Mouse (Mus musculus): Measurements from ENCODE around the gene Prkab2. TPM values are rescaled to one million over a fixed set of nuclear protein-coding genes. Genes with fewer than 3 reads are reported as not detected.

Prkab2 gene
- total RNA-seq, 2 experiments from 2014 or later: 8.8 to 13.8 TPM

GRCm38 (mm10) chr3:97649022-97649421, 9.0 kb upstream of the Prkab2 start:
- DNase-seq (ENCODE audit: low spot score in 2 of 2): no peak

DNA sequence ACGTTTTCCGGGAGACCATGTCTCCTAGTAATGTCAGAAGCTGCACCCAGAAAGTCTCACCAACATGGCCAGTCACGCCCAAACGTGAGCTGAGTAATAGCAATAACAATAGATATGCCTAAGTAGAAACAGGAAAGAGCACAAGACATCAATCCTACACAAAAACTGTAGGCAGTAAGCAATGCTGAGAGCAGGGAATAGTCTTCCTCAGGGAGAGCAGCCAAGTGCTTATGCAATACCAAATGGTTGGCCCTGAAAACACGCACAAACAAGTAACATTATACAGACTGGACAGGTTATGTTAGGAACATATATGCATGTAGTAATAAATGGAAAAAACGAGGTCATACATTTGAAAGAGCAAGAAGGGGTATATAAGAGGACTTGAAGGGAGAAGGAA, 8.5 kb upstream of the Prkab2 start:
- no peak for DNase-seq (ENCODE audit: low spot score in 2 of 2)

DNA sequence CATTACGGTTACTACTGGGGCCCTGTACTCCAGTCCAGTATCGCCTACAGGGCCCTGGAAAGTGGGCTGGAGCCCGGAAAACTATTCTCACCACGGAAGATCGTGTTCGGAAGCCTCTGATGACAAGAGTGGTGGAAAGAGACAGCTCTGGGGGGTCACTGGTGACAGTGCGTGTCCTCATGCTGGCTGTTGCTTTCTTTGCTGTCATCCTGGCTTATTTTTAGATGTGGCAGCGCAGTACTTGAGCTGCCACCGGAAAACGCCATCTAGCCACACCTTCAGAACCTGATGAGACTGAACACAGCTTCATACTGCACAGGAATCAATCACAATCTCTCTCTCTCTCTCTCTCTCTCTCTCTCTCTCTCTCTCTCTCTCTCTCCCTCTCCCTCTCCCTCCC, 6.4 kb upstream of the Prkab2 start:
- no peak for DNase-seq (ENCODE audit: low spot score in 2 of 2)

GRCm38 (mm10) chr3:97653781-97654180, 4.2 kb upstream of the Prkab2 start:
- DNase-seq (ENCODE audit: low spot score in 2 of 2): no peak

DNA sequence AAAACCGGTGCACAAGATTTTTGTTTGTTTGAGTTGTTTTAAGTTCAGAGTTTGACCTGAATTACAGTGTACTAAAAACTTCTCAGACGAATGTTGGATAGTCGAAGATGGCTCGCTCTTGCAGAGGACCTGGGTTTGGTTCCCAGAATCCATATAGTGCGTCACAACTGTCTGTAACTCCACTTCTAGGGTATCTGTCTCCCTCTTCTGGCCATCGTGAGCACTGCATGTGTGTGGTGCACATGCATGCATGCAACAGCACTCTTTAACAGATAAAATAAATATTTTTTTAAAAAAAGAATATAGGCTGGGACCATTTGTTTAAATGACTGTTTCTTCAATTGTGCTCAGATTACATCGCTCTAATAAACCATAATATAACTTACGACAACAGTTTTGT, 3.1 kb upstream of the Prkab2 start:
- no peak for DNase-seq (ENCODE audit: low spot score in 2 of 2)

- DNase-seq (ENCODE audit: low spot score in 2 of 2): peak in 1 of 2 experiments; percentile 12
Measured at GRCm38 (mm10) chr3:97658426-97659193, 617 bp downstream of the Prkab2 start.

DNA sequence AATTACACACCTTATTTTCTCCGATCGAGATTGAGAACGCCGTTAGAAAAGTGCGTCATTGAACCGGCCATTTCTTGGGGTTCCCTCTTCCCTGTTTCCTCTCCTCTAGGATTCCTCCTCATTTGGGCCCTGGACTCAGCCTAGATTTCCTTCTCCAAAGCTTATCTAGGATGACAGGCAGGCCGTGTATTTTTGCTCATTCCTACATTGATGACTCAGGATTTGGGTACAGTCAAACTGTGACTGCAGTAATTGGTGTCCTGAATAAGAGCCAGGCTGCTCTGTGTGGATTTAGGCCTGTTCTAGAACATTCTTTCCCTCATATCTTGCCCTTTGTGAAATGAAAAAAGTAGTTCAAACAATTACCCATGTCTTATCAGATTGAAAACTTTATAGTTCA, 1.8 kb downstream of the Prkab2 start:
- no peak for DNase-seq (ENCODE audit: low spot score in 2 of 2)

DNA sequence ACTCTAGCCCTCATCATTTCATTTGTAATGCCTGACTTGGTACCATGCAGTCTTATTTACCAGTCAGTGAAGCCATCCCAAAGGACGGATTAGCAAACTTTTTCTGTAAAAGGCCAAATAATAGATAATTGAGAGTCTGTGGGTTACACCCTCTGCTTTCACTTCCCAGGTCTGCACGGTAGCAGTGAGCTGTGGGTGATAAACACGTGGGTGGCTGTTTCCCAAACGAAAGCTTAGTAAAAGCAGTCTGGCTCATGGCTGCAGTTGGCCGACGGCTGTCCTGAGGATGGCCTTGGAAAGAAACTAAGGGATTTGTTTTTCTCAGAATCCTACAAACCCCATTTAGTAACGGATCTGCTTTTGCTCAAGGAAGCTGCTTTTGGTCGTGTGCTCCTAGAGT, 3.2 kb downstream of the Prkab2 start:
- DNase-seq (ENCODE audit: low spot score in 2 of 2): no peak

DNA sequence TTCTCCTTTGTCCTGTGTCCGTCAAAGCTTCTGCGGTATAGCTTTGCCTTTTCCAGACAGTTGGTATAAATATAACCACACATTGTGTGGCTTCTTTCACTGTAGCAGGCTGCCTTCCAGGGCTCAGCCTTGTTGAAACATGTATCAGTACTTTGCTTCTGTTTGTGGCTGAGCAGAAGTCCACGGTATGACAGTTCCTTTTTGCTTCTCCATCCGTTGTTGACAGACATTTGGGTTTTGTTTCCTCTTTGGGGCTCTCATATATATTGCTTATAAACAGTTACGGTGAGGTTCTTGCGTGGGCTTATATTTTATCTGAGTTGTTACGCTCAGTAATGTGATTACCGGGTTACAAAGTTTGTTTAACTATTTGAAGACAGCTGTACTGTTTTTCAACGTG, 7.5 kb downstream of the Prkab2 start:
- DNase-seq (ENCODE audit: low spot score in 2 of 2): no peak

GRCm38 (mm10) chr3:97666154-97666553, 8.2 kb downstream of the Prkab2 start:
- no peak for DNase-seq (ENCODE audit: low spot score in 2 of 2)

DNA sequence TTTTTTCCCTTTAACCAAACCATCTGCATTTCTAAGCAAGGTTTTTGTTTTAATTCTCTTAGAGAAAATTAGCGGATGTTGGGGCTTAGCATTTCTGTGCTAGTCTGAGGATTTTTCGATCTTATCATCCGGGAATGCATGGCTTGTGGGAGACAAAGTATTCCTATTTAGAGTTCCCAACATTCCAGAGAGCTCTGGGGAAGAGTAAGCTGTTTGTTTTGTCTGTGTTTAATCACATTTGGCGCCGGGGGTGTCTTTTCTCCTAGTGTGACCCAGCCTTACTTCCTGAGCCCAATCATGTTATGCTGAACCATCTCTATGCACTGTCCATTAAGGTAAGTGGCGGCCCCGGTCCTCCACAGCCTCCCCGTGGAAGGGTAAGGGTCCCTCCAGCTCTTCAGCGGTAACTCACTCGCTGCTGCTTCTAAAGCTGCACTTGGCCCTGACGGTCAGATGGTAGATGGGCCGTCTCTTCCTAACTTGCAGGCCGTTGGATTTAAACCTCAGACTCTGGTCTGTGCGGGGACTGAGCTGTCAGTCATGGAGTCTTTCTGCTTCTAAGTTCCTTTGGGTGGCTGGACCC, 9.2 kb downstream of the Prkab2 start:
- DNase-seq (ENCODE audit: low spot score in 2 of 2): no peak

GRCm38 (mm10) chr3:97674644-97675110, 16.7 kb downstream of the Prkab2 start, which contains the start of gene Gm17651:
Gene Gm17651 (minus strand): TSS chr3:97674694.
- DNase-seq (ENCODE audit: low spot score in 2 of 2): no peak

DNA sequence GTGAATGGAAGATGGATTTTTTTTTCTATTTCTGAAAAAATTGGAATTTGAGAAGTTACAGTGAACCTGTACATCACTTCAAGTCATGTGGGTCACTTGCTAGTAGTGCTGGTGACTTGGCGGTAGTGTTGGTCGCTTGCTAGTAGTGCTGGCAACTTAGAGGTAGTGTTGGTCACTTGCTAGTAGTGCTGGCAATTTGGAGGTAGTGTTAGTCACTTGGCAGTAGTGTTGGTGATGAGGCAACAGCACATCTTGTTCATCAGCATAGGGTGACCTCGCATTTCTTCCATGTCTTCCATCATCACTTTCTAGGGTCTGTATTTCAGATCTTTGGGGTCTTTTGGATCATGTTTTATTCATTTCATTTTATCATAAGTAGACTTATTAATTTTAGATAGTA, 18.1 kb downstream of the Prkab2 start:
- no peak for DNase-seq (ENCODE audit: low spot score in 2 of 2)

GRCm38 (mm10) chr3:97678416-97678815, 20.4 kb downstream of the Prkab2 start:
- no peak for DNase-seq (ENCODE audit: low spot score in 2 of 2)

GRCm38 (mm10) chr3:97680631-97681320, 22.8 kb downstream of the Prkab2 start:
- DNase-seq (ENCODE audit: low spot score in 2 of 2): peak; percentile 79 to 83

DNA sequence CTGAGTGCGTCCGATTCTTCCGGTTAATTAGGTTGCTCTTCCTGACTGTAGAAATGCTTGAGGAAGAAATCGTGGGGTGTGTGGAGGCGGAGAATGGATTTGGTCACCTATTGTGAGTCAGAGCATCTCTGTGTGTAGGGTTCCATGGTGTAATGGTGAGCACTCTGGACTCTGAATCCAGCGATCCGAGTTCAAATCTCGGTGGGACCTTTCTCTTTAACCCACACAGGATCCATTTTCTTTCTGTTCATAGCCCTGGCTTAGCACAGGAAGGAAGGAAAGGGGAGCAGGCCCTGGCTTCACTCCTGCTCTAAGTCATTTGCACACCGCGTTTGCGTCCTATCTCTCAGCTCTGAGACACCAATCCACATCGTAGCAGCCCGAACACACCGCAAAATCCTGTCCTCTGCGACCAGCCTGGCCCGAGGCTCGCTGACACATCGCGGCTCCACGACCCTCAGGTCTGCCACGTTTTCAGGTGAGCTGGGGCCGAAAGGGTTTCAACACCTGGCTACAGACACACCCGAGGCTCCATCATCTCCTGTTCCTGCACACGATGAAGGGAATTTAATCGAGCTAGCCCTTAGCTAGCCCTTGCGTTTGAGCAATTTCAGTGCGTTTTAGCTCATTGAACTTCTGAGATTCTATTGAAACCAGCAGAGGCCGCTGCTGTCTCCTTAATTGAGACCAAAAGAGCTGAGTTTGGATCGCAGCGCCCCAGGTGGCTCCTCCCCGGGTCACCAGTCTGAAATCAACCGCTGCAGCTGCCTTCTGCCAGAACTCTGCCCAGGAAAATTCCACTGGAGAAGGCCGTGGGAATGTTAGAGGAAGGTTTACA, 23.5 kb downstream of the Prkab2 start:
- DNase-seq (ENCODE audit: low spot score in 2 of 2): peak; percentile 63 to 73

DNA sequence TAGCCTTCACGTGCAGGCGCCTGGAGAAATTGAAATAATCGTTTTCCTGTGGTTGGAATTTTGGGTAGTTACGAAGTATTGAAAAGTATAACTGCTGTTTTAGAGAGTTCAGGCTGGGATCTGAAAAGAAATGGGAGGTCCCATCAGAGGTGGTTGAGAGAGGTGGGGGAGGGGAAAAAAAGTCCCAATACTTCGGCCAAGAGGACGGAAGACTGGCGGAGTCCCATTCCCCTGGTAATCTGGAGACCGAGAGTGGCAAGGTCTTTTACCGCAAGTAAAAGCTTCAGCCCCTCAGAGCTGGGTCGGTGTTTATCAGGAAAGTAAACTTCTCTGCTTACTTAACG, 24.1 kb downstream of the Prkab2 start:
- no peak for DNase-seq (ENCODE audit: low spot score in 2 of 2)

GRCm38 (mm10) chr3:97682576-97682975, 24.6 kb downstream of the Prkab2 start:
- DNase-seq (ENCODE audit: low spot score in 2 of 2): no peak

GRCm38 (mm10) chr3:97683560-97684195, 25.7 kb downstream of the Prkab2 start:
- DNase-seq (ENCODE audit: low spot score in 2 of 2): no peak

- no peak for DNase-seq (ENCODE audit: low spot score in 2 of 2)
Measured at GRCm38 (mm10) chr3:97686372-97687117, 28.6 kb downstream of the Prkab2 start.

Data from adrenal gland, adult 18-20 months (tissue).